Mouse (Mus musculus): ENCODE measurements around the gene Arhgap22. TPM values are rescaled to one million over a fixed set of nuclear protein-coding genes. Genes with fewer than 3 reads are reported as not detected.

The Arhgap22 gene
- total and polyA plus RNA-seq, 3 experiments, result 0.11 TPM; not detected in 2

GRCm38 (mm10) chr14:33358891-33359290 lies 145.1 kb downstream of the Arhgap22 start:
- no peaks in the 10 kb centered on the region; a peak in 1 of 4 replicates for H3K4me1 ChIP-seq (ENCODE audit: control insufficient read depth in 1 of 2, insufficient read depth in 2 of 2, low read length in 2 of 2)
- no peaks in the 10 kb centered on the region for H3K27me3 ChIP-seq (ENCODE audit: control insufficient read depth in 1 of 2, insufficient read depth in 2 of 2, low read length in 2 of 2)
- H3K27ac ChIP-seq (ENCODE audit: control insufficient read depth, low read depth, low read length), result no peak overlapping the region
- H3K79me2 ChIP-seq (ENCODE audit: control insufficient read depth, insufficient read depth, low read length, poor library complexity), result no peaks in the 10 kb centered on the region
- TF ChIP-seq EP300 (IDR thresholded peaks at IDR 0.05; ENCODE audit: low read depth in 1 of 2, low read length in 2 of 2), result no peak
- TF ChIP-seq UBTF (IDR thresholded peaks at IDR 0.05; ENCODE audit: borderline replicate concordance, insufficient read depth, low read depth, low read length), result no peak
- TF ChIP-seq POLR2AphosphoS2 (IDR thresholded peaks at IDR 0.05; ENCODE audit: low read length), result no peak
- no peak for TF ChIP-seq ETS1 (IDR thresholded peaks at IDR 0.05; ENCODE audit: low read depth, low read length)
- no peak for TF ChIP-seq HCFC1 (IDR thresholded peaks at IDR 0.05; ENCODE audit: low read depth, low read length)
- TF ChIP-seq GABPA (IDR thresholded peaks at IDR 0.05; ENCODE audit: low read depth, low read length), result no peak
- TF ChIP-seq MAX (IDR thresholded peaks at IDR 0.05; ENCODE audit: low read length), result no peak
- no peak for TF ChIP-seq POLR2AphosphoS5 (IDR thresholded peaks at IDR 0.05; ENCODE audit: borderline replicate concordance, low read depth, low read length)
- H3K9ac ChIP-seq (ENCODE audit: control insufficient read depth, low read depth, low read length, poor library complexity, severe bottlenecking), result no peak overlapping the region
- no peak for DNase-seq (ENCODE audit: low read depth, low spot score)
- H3K36me3 ChIP-seq (ENCODE audit: control insufficient read depth in 1 of 2, insufficient read depth in 2 of 2, low read length in 2 of 2), result no peaks in the 10 kb centered on the region
- no peaks in the 10 kb centered on the region for H3K9me3 ChIP-seq (replicated peaks; ENCODE audit: insufficient read depth, low read length)
- no peak overlapping the region for H3K4me3 ChIP-seq (ENCODE audit: control insufficient read depth in 1 of 2, insufficient read depth in 1 of 2, low read depth in 2 of 2, low read length in 2 of 2)

- H3K36me3 ChIP-seq (ENCODE audit: control insufficient read depth in 1 of 2, insufficient read depth in 2 of 2, low read length in 2 of 2), result no peaks in the 10 kb centered on the region
Observed at GRCm38 (mm10) chr14:33361546-33361945, 147.7 kb downstream of the Arhgap22 start.

GRCm38 (mm10) chr14:33362122-33362521 lies 148.3 kb downstream of the Arhgap22 start:
- no peak for DNase-seq (ENCODE audit: low read depth, low spot score)
- H3K36me3 ChIP-seq (ENCODE audit: control insufficient read depth in 1 of 2, insufficient read depth in 2 of 2, low read length in 2 of 2), result no peaks in the 10 kb centered on the region
- no peak overlapping the region for H3K4me3 ChIP-seq (ENCODE audit: control insufficient read depth in 1 of 2, insufficient read depth in 1 of 2, low read depth in 2 of 2, low read length in 2 of 2)
- H3K27ac ChIP-seq (ENCODE audit: control insufficient read depth, low read depth, low read length), result no peak overlapping the region
- no peak for TF ChIP-seq SMC3 (IDR thresholded peaks at IDR 0.05; ENCODE audit: low read depth, low read length)
- H3K9me3 ChIP-seq (replicated peaks; ENCODE audit: insufficient read depth, low read length), result no peaks in the 10 kb centered on the region
- H3K79me2 ChIP-seq (ENCODE audit: control insufficient read depth, insufficient read depth, low read length, poor library complexity), result no peaks in the 10 kb centered on the region
- H3K4me1 ChIP-seq (ENCODE audit: control insufficient read depth in 1 of 2, insufficient read depth in 2 of 2, low read length in 2 of 2), result no peaks in the 10 kb centered on the region; a peak in 1 of 4 replicates
- no peaks in the 10 kb centered on the region for H3K27me3 ChIP-seq (ENCODE audit: control insufficient read depth in 1 of 2, insufficient read depth in 2 of 2, low read length in 2 of 2)
- H3K9ac ChIP-seq (ENCODE audit: control insufficient read depth, low read depth, low read length, poor library complexity, severe bottlenecking), result no peak overlapping the region

More at GRCm38 (mm10) chr14:33361546-33361945, 147.7 kb downstream of the Arhgap22 start:
- no peak for DNase-seq (ENCODE audit: low read depth, low spot score)
- H3K27me3 ChIP-seq (ENCODE audit: control insufficient read depth in 1 of 2, insufficient read depth in 2 of 2, low read length in 2 of 2), result no peaks in the 10 kb centered on the region
- no peak overlapping the region for H3K9ac ChIP-seq (ENCODE audit: control insufficient read depth, low read depth, low read length, poor library complexity, severe bottlenecking)
- no peak for TF ChIP-seq SMC3 (IDR thresholded peaks at IDR 0.05; ENCODE audit: low read depth, low read length)
- TF ChIP-seq POLR2AphosphoS2 (IDR thresholded peaks at IDR 0.05; ENCODE audit: low read length), result no peak
- TF ChIP-seq KAT2A (conservative IDR thresholded peaks at IDR 0.05; ENCODE audit: low read depth, low read length), result no peak
- TF ChIP-seq JUND (IDR thresholded peaks at IDR 0.05; ENCODE audit: low read depth, low read length), result no peak
- TF ChIP-seq ZMIZ1 (IDR thresholded peaks at IDR 0.05; ENCODE audit: low read depth, low read length), result no peak
- no peak for TF ChIP-seq TAL1 (IDR thresholded peaks at IDR 0.05; ENCODE audit: low read length)
- no peak for TF ChIP-seq TCF12 (IDR thresholded peaks at IDR 0.05; ENCODE audit: low read depth, low read length)
- no peak for TF ChIP-seq ZKSCAN1 (IDR thresholded peaks at IDR 0.05; ENCODE audit: low read depth, low read length)
- TF ChIP-seq TBP (IDR thresholded peaks at IDR 0.05; ENCODE audit: low read depth, low read length), result no peak
- no peak overlapping the region for H3K27ac ChIP-seq (ENCODE audit: control insufficient read depth, low read depth, low read length)
- H3K4me1 ChIP-seq (ENCODE audit: control insufficient read depth in 1 of 2, insufficient read depth in 2 of 2, low read length in 2 of 2), result no peaks in the 10 kb centered on the region; a peak in 1 of 4 replicates
- no peak overlapping the region for H3K4me3 ChIP-seq (ENCODE audit: control insufficient read depth in 1 of 2, insufficient read depth in 1 of 2, low read depth in 2 of 2, low read length in 2 of 2)
- H3K9me3 ChIP-seq (replicated peaks; ENCODE audit: insufficient read depth, low read length), result no peaks in the 10 kb centered on the region
- no peaks in the 10 kb centered on the region for H3K79me2 ChIP-seq (ENCODE audit: control insufficient read depth, insufficient read depth, low read length, poor library complexity)

All from MEL (cell line).